Mouse (Mus musculus) stomach, postnatal 0 days (tissue): ENCODE measurements around the gene Scn11a.

Experiments used
- CTCF ChIP-seq: IDR thresholded peaks from 2 replicates; pipeline ENCODE4 v1.5.1; 2016; ENCODE audit warnings: antibody characterized with exemption, low read depth, mild to moderate bottlenecking, moderate library complexity
- EP300 ChIP-seq: optimal IDR thresholded peaks from 2 replicates; pipeline ENCODE3; 2016; ENCODE audit warnings: antibody characterized with exemption

DNA sequence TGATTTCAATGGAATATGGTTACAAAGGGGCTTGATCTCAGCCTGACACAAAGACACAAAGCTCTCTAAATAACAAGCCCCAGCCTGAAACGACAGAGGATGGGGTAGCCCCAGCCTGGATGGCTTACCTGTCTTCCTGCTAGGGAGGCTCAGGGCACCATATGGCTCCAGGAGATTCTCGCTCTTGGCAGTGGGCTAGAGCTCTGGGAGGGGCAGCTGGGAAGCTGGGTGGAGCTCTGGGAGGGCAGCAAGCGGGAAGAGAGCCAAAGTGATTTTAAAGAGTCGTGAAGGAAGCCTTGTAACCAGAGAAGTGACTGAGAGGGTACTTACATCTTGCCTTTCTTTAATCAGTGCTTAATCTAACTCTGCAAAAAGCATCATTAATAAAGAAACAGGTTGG, at the start of gene Scn11a:
- TF ChIP-seq CTCF (no peak), EP300 (no peak)
